Mouse (Mus musculus) G1E (cell line): ENCODE data around the gene Bahcc1. TPM values are rescaled to one million over a fixed set of nuclear protein-coding genes. Genes with fewer than 3 reads are reported as not detected.
A peak's percentile ranks its signal among the peaks of the same experiment; 100 is the strongest.

Experiments
- ATAC-seq: 2 replicates; pipeline ENCODE4 v1.8.0; 2016; ENCODE audit warnings: mild to moderate bottlenecking; ENCODE audit not compliant: insufficient number of reproducible peaks, poor library complexity, low FRiP score, severe bottlenecking; ENCODE audit errors: extremely low read depth
- DNase-seq: peaks from one replicate; pipeline ENCODE4 v3.0.0; 2012; ENCODE audit warnings: low spot score
- H3K27me3 ChIP-seq: 2 replicates; pipeline ENCODE4 v1.6.1; 2012; ENCODE audit warnings: mild to moderate bottlenecking, low read length, inconsistent platforms; ENCODE audit not compliant: insufficient read depth
- H3K36me3 ChIP-seq: replicated peaks from 2 replicates; pipeline ENCODE3; 2012; ENCODE audit warnings: mild to moderate bottlenecking, inconsistent platforms
- H3K4me1 ChIP-seq: 2 replicates; pipeline ENCODE4 v1.6.1; 2012; ENCODE audit warnings: low read depth, low read length, inconsistent platforms, mixed read lengths; ENCODE audit not compliant: insufficient read depth
- H3K4me3 ChIP-seq: 2 replicates; pipeline ENCODE4 v1.5.1; 2012; ENCODE audit warnings: low read depth, mild to moderate bottlenecking, inconsistent platforms, low read length, moderate library complexity, mixed read lengths
- H3K9me3 ChIP-seq: replicated peaks from 2 replicates; pipeline ENCODE4 v1.6.1; 2012; ENCODE audit warnings: inconsistent platforms
- CTCF ChIP-seq: IDR thresholded peaks from 2 replicates; pipeline ENCODE4 v1.5.1; 2012; ENCODE audit warnings: low read depth, low read length, inconsistent platforms, mixed read lengths
- GATA1 ChIP-seq: IDR thresholded peaks from 2 replicates; pipeline ENCODE4 v1.6.1; 2012; ENCODE audit warnings: borderline replicate concordance, low read length, inconsistent platforms, mixed read lengths
- GATA2 ChIP-seq: IDR thresholded peaks from 2 replicates; pipeline ENCODE4 v1.6.1; 2012; ENCODE audit warnings: low read depth, low read length, inconsistent platforms, borderline replicate concordance
- POLR2AphosphoS5 ChIP-seq: IDR thresholded peaks from 2 replicates; pipeline ENCODE4 v1.6.1; 2012; ENCODE audit warnings: low read depth, low read length, inconsistent platforms; ENCODE audit not compliant: insufficient replicate concordance
- TAL1 ChIP-seq: conservative IDR thresholded peaks from 2 replicates; pipeline ENCODE4 v1.6.1; 2012; ENCODE audit warnings: low read depth, low read length, inconsistent platforms, mixed read lengths
- polyA plus RNA-seq: library from polyadenylated mRNA; stranded (reverse); fragments of >175 nt; gene quantifications from 2 replicates; pipeline ENCODE4 v1.2.3, GENCODE M21; 2012
- total RNA-seq, 2 experiments: library from RNA; stranded (forward) in 1 of 2; stranded (reverse) in 1 of 2; fragments of 200-1000 nt in 1 of 2; fragments of >200 nt in 1 of 2; fragmentation: Nextera tagmentation in 1 of 2; gene quantifications; 2 replicates each; pipeline ENCODE4 v1.2.3; 2014 to 2017

The Bahcc1 gene
- total and polyA plus RNA-seq, 3 experiments, result 0.05 to 0.50 TPM; not detected in 1

GRCm38 (mm10) chr11:120233441-120234135 is 841 bp downstream of the Bahcc1 start:
- H3K4me1 ChIP-seq, result peaks cover 25% of the 10 kb centered on the region
- TF ChIP-seq POLR2AphosphoS5 (no peak), TAL1 (no peak), GATA2 (no peak), CTCF (no peak), GATA1 (no peak)
- DNase-seq (no peak), ATAC-seq (no peak)
- peaks cover 54% of the 10 kb centered on the region for H3K9me3 ChIP-seq
- peak overlapping the region; percentile 23; the same call in 1 of the 2 replicates for H3K4me3 ChIP-seq
- no peaks in the 10 kb centered on the region for H3K36me3 ChIP-seq
- H3K27me3 ChIP-seq, result peaks cover 75% of the 10 kb centered on the region

- Histone ChIP-seq H3K9me3 (peaks cover 54% of the 10 kb centered on the region), H3K36me3 (no peaks in the 10 kb centered on the region), H3K27me3 (peaks cover 73% of the 10 kb centered on the region), H3K4me1 (peaks cover 23% of the 10 kb centered on the region), H3K4me3 (peak overlapping the region; percentile 7; the same call in 1 of the 2 replicates)
- DNase-seq (no peak), ATAC-seq (no peak)
- TF ChIP-seq GATA2 (no peak), GATA1 (no peak), TAL1 (no peak), POLR2AphosphoS5 (no peak), CTCF (no peak)
Measured at GRCm38 (mm10) chr11:120234136-120234775, 1.5 kb downstream of the Bahcc1 start.

DNA sequence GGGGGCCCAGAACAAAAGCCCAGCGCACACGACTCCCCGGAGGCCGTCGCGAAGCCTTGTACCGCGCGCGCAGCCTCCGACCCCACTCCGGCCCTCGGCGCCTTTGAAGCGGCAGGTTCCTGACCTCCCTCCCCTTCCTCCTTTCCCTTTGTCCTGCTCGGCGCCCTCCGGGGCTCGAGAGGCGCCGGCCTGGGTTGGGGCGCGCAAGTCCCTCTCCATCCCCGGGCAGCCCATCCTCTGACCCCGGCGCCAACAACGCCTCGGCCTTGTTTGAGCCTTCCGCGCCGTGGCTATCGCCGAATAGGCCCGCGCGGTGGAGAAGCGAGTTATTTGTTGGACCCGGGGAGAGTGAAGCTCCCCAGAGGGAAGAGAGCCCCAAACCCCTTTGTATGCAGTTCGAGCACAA is 2.0 kb downstream of the Bahcc1 start:
- H3K4me3 ChIP-seq, result peak overlapping the region; percentile 6; the same call in 1 of the 2 replicates
- no peaks in the 10 kb centered on the region for H3K36me3 ChIP-seq
- DNase-seq (no peak), ATAC-seq (no peak)
- H3K4me1 ChIP-seq, result peaks cover 21% of the 10 kb centered on the region
- TF ChIP-seq GATA2 (no peak), POLR2AphosphoS5 (no peak)
- H3K9me3 ChIP-seq, result peaks cover 54% of the 10 kb centered on the region
- H3K27me3 ChIP-seq, result peaks cover 75% of the 10 kb centered on the region

DNA sequence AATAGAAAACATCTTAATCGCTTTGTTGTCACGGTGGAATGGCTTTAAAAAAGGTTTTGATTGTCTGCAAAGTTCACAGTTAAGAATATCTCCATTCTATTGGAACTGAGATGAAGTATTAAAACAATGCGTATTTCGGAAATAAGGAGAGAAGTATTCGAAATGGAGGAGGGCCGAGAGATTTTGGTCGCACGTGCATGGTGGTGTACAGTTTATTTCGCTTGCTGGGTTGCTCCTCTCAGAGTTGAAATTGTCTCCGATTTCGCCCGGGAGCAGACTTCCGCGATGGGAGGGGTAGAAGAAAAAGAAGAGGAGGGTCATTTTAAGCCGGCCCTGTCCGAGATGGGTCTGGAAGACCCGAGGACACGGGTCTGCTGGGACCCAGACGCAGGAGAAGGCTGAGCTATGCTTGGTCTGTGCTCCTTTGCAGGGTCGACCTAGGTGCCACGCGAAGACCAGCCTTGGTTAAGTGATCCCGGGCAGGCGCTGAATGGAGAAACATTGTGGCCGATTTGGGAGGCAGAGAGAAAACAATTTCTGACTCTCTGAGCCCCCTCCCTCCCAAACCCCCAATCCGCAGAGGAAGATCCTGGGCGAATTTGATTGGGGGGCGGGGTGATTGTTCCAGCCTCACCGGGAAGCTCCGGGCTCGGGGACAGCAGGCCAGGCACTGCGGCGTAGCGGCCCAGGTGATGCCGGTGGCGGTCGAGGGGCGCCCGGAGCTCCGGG is 2.8 kb downstream of the Bahcc1 start:
- TF ChIP-seq CTCF, result no peak
- TF ChIP-seq GATA1, result no peak
- no peak for TF ChIP-seq GATA2
- TF ChIP-seq POLR2AphosphoS5, result no peak
- TF ChIP-seq TAL1, result no peak
- peaks cover 15% of the 10 kb centered on the region for H3K4me1 ChIP-seq
- no peak overlapping the region; the same call in 1 of the 2 replicates for H3K4me3 ChIP-seq
- no peak for ATAC-seq
- no peak for DNase-seq
- H3K36me3 ChIP-seq, result no peaks in the 10 kb centered on the region
- peaks cover 52% of the 10 kb centered on the region for H3K9me3 ChIP-seq
- H3K27me3 ChIP-seq, result peaks cover 73% of the 10 kb centered on the region

DNA sequence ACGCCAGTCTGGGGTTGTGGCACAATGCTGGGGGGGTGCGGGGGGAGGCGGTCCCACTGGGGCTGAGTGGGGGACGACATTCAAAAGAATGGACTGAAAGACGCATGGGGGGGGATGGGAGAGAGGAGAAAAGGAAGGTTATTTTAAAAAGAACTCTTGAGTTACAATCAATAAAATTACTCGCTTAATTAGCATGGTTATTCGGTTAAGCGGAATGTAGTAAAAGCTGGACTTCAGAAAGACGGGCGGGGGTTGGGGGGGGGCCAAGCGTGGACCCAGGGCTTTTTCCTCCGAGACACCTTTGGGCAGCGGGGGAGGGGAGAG is 3.3 kb downstream of the Bahcc1 start:
- peaks cover 49% of the 10 kb centered on the region for H3K9me3 ChIP-seq
- peaks cover 72% of the 10 kb centered on the region for H3K27me3 ChIP-seq
- peaks cover 11% of the 10 kb centered on the region for H3K4me1 ChIP-seq
- no peak for ATAC-seq
- TF ChIP-seq POLR2AphosphoS5, result no peak
- no peak for DNase-seq
- H3K4me3 ChIP-seq, result peak overlapping the region; percentile 27; the same call in 1 of the 2 replicates
- H3K36me3 ChIP-seq, result no peaks in the 10 kb centered on the region

GRCm38 (mm10) chr11:120236438-120237165 is 3.9 kb downstream of the Bahcc1 start:
- H3K27me3 ChIP-seq, result peaks cover 71% of the 10 kb centered on the region
- peaks cover 49% of the 10 kb centered on the region for H3K9me3 ChIP-seq
- H3K36me3 ChIP-seq, result no peaks in the 10 kb centered on the region
- no peak for ATAC-seq
- peak overlapping the region; percentile 27; the same call in 1 of the 2 replicates for H3K4me3 ChIP-seq
- no peak for TF ChIP-seq TAL1
- no peak for TF ChIP-seq CTCF
- no peak for TF ChIP-seq GATA2
- no peak for TF ChIP-seq GATA1
- no peak for TF ChIP-seq POLR2AphosphoS5
- H3K4me1 ChIP-seq, result peaks cover 10% of the 10 kb centered on the region
- no peak for DNase-seq
